Mouse (Mus musculus): ENCODE data around the gene Mip. TPM values are rescaled to one million over a fixed set of nuclear protein-coding genes. Genes with fewer than 3 reads are reported as not detected.
"Not testable (repeated sequence)": the region's sequence is repeated elsewhere in the genome, so short reads cannot be mapped to it uniquely, and the experiment has no call there.

The Mip gene
- total RNA-seq (2021): not detected

GRCm38 (mm10) chr10:128225538-128225937, at the start of gene Mip:
TSS of gene Mip (plus strand) at chr10:128225838.
- intact Hi-C loops (cut with DNase I): no loop called here
- no peak for DNase-seq

GRCm38 (mm10) chr10:128175996-128176755, 49.5 kb upstream of the Mip start:
- peak; percentile 79 for DNase-seq
- intact Hi-C loops (cut with DNase I): no loop called here

GRCm38 (mm10) chr10:128177316-128177715, 48.3 kb upstream of the Mip start:
- no peak for DNase-seq
- intact Hi-C loops (cut with DNase I): no loop called here

GRCm38 (mm10) chr10:128179989-128180388, 45.6 kb upstream of the Mip start, which contains the start of gene Rbms2:
TSS of gene Rbms2 (minus strand) at chr10:128180297.
- DNase-seq: peak; percentile 58 to 60
- intact Hi-C loops (cut with DNase I): no loop called here

GRCm38 (mm10) chr10:128184296-128184695, 41.3 kb upstream of the Mip start:
- intact Hi-C loops (cut with DNase I): no loop called here
- DNase-seq: no peak

GRCm38 (mm10) chr10:128185277-128185940, 40.2 kb upstream of the Mip start:
- intact Hi-C loops (cut with DNase I): loop anchor here (5.0 kb wide), 1 partner anchor 228 kb away; no protein-coding TSS in a partner anchor
- no peak for DNase-seq

- DNase-seq: peak; percentile 83 to 89
- intact Hi-C loops (cut with DNase I): loop anchor here (1.0 to 5.0 kb wide), 4 partner anchors 37 to 229 kb away; partner anchors contain the start of gene Baz2a
Observed at GRCm38 (mm10) chr10:128185959-128186358, 39.7 kb upstream of the Mip start.

- DNase-seq: no peak
- intact Hi-C loops (cut with DNase I): loop anchor here (2.0 to 5.0 kb wide), 2 partner anchors 96 to 230 kb away; partner anchors contain the start of gene Baz2a
Observed at GRCm38 (mm10) chr10:128187181-128187605, 38.4 kb upstream of the Mip start.

GRCm38 (mm10) chr10:128188242-128188877, 37.3 kb upstream of the Mip start:
- intact Hi-C loops (cut with DNase I): loop anchor here (5.0 kb wide), 1 partner anchor 231 kb away; no protein-coding TSS in a partner anchor

GRCm38 (mm10) chr10:128191472-128191871, 34.2 kb upstream of the Mip start:
- DNase-seq: no peak
- intact Hi-C loops (cut with DNase I): no loop called here

More at GRCm38 (mm10) chr10:128188242-128188877, 37.3 kb upstream of the Mip start:
- peak; percentile 80 to 86 for DNase-seq

- DNase-seq; intact Hi-C loops (cut with DNase I): not testable (repeated sequence)
Observed at GRCm38 (mm10) chr10:128192030-128192766, 33.4 kb upstream of the Mip start.

GRCm38 (mm10) chr10:128193113-128193512, 32.5 kb upstream of the Mip start:
- intact Hi-C loops (cut with DNase I): no loop called here
- no peak for DNase-seq

- intact Hi-C loops (cut with DNase I): no loop called here
- DNase-seq: peak; percentile 98
Observed at GRCm38 (mm10) chr10:128194024-128194550, 31.6 kb upstream of the Mip start, which contains the start of gene Gls2. TSS of gene Gls2 (plus strand) at chr10:128194457.

GRCm38 (mm10) chr10:128194551-128195461, 30.8 kb upstream of the Mip start:
- intact Hi-C loops (cut with DNase I): no loop called here
- no peak for DNase-seq

GRCm38 (mm10) chr10:128201856-128202255, 23.8 kb upstream of the Mip start:
- intact Hi-C loops (cut with DNase I): no loop called here
- no peak for DNase-seq

GRCm38 (mm10) chr10:128204941-128205340, 20.7 kb upstream of the Mip start:
- intact Hi-C loops (cut with DNase I): no loop called here
- no peak for DNase-seq

GRCm38 (mm10) chr10:128208326-128208725, 17.3 kb upstream of the Mip start:
- intact Hi-C loops (cut with DNase I): no loop called here
- DNase-seq: no peak

GRCm38 (mm10) chr10:128209311-128210009, 16.2 kb upstream of the Mip start:
- DNase-seq: no peak
- intact Hi-C loops (cut with DNase I): no loop called here
